24 mouse cellular contexts compared by ENCODE assay signal in the genomic region with DNA sequence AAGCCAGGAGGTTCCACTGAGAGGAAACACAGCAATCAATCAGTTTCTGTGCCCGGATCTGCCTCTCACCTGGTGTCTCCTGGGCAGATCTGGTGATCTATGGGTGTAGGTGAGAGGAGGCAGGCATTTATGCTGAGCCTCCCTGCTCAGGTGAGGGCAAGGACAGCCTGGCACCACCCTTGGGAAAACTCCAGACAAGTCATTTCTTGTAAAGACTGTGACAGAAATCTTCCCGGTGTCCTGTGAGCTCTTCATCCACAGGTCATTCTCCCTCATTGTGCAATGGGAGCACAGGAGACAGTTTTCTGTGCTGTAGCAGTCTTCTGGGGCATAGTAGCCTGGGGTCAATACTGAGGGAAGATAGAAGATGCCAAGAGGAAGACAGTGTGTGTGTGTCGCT. TPM values are rescaled to one million over a fixed set of nuclear protein-coding genes. Genes with fewer than 3 reads are reported as not detected.
"Had no signal": no experiment of that assay in that cellular context is flagged by ENCODE, and none has a peak within 500 bp of the region (broad histone marks: within the 10 kb centered on the region; RNA-seq: fewer than 3 reads in every experiment).

TSS of gene Saa1 (minus strand) at position 101 of the 400 bp plus-strand sequence.

RNA-seq across cellular contexts. Expression of gene Saa1, which starts in this region (rescaled TPM):
- total RNA-seq: common myeloid progenitor, adult 5-6 weeks; forebrain, postnatal 0 days; gastrocnemius, adult 18-20 months; gastrocnemius, adult 2 months; gastrocnemius, adult 8-10 months; gastrocnemius, postnatal 25 days; gastrocnemius, postnatal 36 days; gastrocnemius, postnatal 4 days; granulocyte monocyte progenitor cell, adult 5-6 weeks; heart, adult 18-20 months; heart, adult 2 months; heart, adult 8-10 months had no signal
- polyA plus RNA-seq: cortical plate, adult 2 months; embryonic facial prominence, embryonic 13.5 days; embryonic facial prominence, embryonic 14.5 days; embryonic facial prominence, embryonic 15.5 days; erythroblast, embryonic 14.5 days; forebrain, embryonic 11.5 days; forebrain, embryonic 12.5 days; forebrain, embryonic 13.5 days; forebrain, embryonic 14.5 days; forebrain, embryonic 15.5 days; forebrain, embryonic 16.5 days; frontal cortex, adult 2 months; heart, adult 2 months had no signal
